Mouse (Mus musculus): ENCODE results near the gene Gm27021. TPM values are rescaled to one million over a fixed set of nuclear protein-coding genes. Genes with fewer than 3 reads are reported as not detected.
A peak's percentile ranks its signal among the peaks of the same experiment; 100 is the strongest.

The Gm27021 gene
- polyA plus RNA-seq, 1 experiment from 2014 or later: 3.9 TPM

GRCm38 (mm10) chr8:120614491-120614890 lies 53.4 kb downstream of the Gm27021 start:
- Histone ChIP-seq H3K27me3 (0 out of 2 replicates have a peak, but pooled peaks cover 6% of the 10 kb centered on the region), H3K9me3 (replicated peaks) (no peaks in the 10 kb centered on the region), H3K9ac (no peak overlapping the region), H3K4me1 (peaks cover 23% of the 10 kb centered on the region), H3K36me3 (ENCODE audit: poor library complexity, severe bottlenecking) (no peaks in the 10 kb centered on the region), H3K4me2 (no peak overlapping the region), H3K27ac (no peak overlapping the region), H3K4me3 (no peak overlapping the region)
- 91% methylated on average over 3 of the region's 3 CpGs for WGBS
- no peak for ATAC-seq

GRCm38 (mm10) chr8:120610824-120611223 lies 57.1 kb downstream of the Gm27021 start:
- H3K27me3 ChIP-seq: 0 out of 2 replicates have a peak, but pooled peaks cover 6% of the 10 kb centered on the region
- 85% methylated on average over 6 of the region's 6 CpGs for WGBS
- ATAC-seq: no peak
- no peak overlapping the region for H3K4me2 ChIP-seq
- H3K9ac ChIP-seq: no peak overlapping the region
- no peaks in the 10 kb centered on the region for H3K4me1 ChIP-seq
- no peak overlapping the region for H3K4me3 ChIP-seq
- H3K36me3 ChIP-seq (ENCODE audit: poor library complexity, severe bottlenecking): no peaks in the 10 kb centered on the region
- no peak overlapping the region for H3K27ac ChIP-seq
- no peaks in the 10 kb centered on the region for H3K9me3 ChIP-seq (replicated peaks)

GRCm38 (mm10) chr8:120607885-120608284 lies 60.0 kb downstream of the Gm27021 start:
- Histone ChIP-seq H3K4me3 (no peak overlapping the region), H3K4me2 (no peak overlapping the region), H3K36me3 (ENCODE audit: poor library complexity, severe bottlenecking) (no peaks in the 10 kb centered on the region), H3K27me3 (no peaks in the 10 kb centered on the region), H3K9ac (no peak overlapping the region), H3K9me3 (replicated peaks) (no peaks in the 10 kb centered on the region), H3K4me1 (peaks cover 2% of the 10 kb centered on the region), H3K27ac (no peak overlapping the region)
- WGBS: 16% methylated on average over 7 of the region's 7 CpGs
- peak; percentile 74 for ATAC-seq

- no peaks in the 10 kb centered on the region for H3K27me3 ChIP-seq
- H3K27ac ChIP-seq: no peak overlapping the region
- H3K36me3 ChIP-seq (ENCODE audit: poor library complexity, severe bottlenecking): no peaks in the 10 kb centered on the region
- 80% methylated on average over 9 of the region's 9 CpGs for WGBS
- peak; percentile 39 for ATAC-seq
- H3K4me1 ChIP-seq: peaks cover 6% of the 10 kb centered on the region
- H3K4me2 ChIP-seq: no peak overlapping the region
- no peak overlapping the region for H3K9ac ChIP-seq
- no peak overlapping the region for H3K4me3 ChIP-seq
- no peaks in the 10 kb centered on the region for H3K9me3 ChIP-seq (replicated peaks)
These were observed 60.4 kb downstream of the Gm27021 start for GRCm38 (mm10) chr8:120607460-120607859.

- Histone ChIP-seq H3K9me3 (replicated peaks) (no peaks in the 10 kb centered on the region), H3K9ac (0 out of 2 replicates have a peak overlapping the region, but pooled peaks have one; percentile 8), H3K27me3 (no peaks in the 10 kb centered on the region), H3K36me3 (ENCODE audit: poor library complexity, severe bottlenecking) (no peaks in the 10 kb centered on the region), H3K27ac (peak overlapping the region; percentile 48; the same call in 1 of the 2 replicates), H3K4me1 (peaks cover 22% of the 10 kb centered on the region), H3K4me2 (no peak overlapping the region), H3K4me3 (no peak overlapping the region)
- 30% methylated on average over 6 of the region's 6 CpGs for WGBS
- ATAC-seq: peak; percentile 41; the same call in 1 of the 2 replicates
These were observed 65.2 kb downstream of the Gm27021 start for GRCm38 (mm10) chr8:120602672-120603071.

GRCm38 (mm10) chr8:120599504-120599903 lies 68.4 kb downstream of the Gm27021 start:
- Histone ChIP-seq H3K36me3 (ENCODE audit: poor library complexity, severe bottlenecking) (no peaks in the 10 kb centered on the region), H3K4me1 (peaks cover 22% of the 10 kb centered on the region), H3K27me3 (no peaks in the 10 kb centered on the region), H3K27ac (peak overlapping the region; percentile 78; the same call in 1 of the 2 replicates), H3K9ac (no peak overlapping the region), H3K4me2 (no peak overlapping the region), H3K9me3 (replicated peaks) (no peaks in the 10 kb centered on the region), H3K4me3 (no peak overlapping the region)
- ATAC-seq: no peak
- 51% methylated on average over 7 of the region's 7 CpGs for WGBS

GRCm38 (mm10) chr8:120598579-120598978 lies 69.3 kb downstream of the Gm27021 start:
- peak overlapping the region; percentile 78 for H3K27ac ChIP-seq

GRCm38 (mm10) chr8:120595963-120596362 lies 71.9 kb downstream of the Gm27021 start:
- no peak overlapping the region for H3K27ac ChIP-seq
- H3K9me3 ChIP-seq (replicated peaks): no peaks in the 10 kb centered on the region
- H3K4me3 ChIP-seq: no peak overlapping the region
- no peaks in the 10 kb centered on the region for H3K36me3 ChIP-seq (ENCODE audit: poor library complexity, severe bottlenecking)
- WGBS: 13% methylated on average over 5 of the region's 5 CpGs
- no peak for ATAC-seq
- H3K9ac ChIP-seq: no peak overlapping the region
- H3K27me3 ChIP-seq: no peaks in the 10 kb centered on the region
- H3K4me1 ChIP-seq: peaks cover 12% of the 10 kb centered on the region
- no peak overlapping the region for H3K4me2 ChIP-seq

More at GRCm38 (mm10) chr8:120598579-120598978, 69.3 kb downstream of the Gm27021 start:
- peaks cover 22% of the 10 kb centered on the region for H3K4me1 ChIP-seq
- no peaks in the 10 kb centered on the region for H3K36me3 ChIP-seq (ENCODE audit: poor library complexity, severe bottlenecking)
- H3K27me3 ChIP-seq: no peaks in the 10 kb centered on the region
- WGBS: 31% methylated on average over 24 of the region's 24 CpGs
- peak; percentile 89 for ATAC-seq
- H3K4me2 ChIP-seq: peak overlapping the region; percentile 5; the same call in 1 of the 2 replicates
- H3K4me3 ChIP-seq: no peak overlapping the region
- H3K9me3 ChIP-seq (replicated peaks): no peaks in the 10 kb centered on the region
- H3K9ac ChIP-seq: no peak overlapping the region

- Histone ChIP-seq H3K9me3 (replicated peaks) (no peaks in the 10 kb centered on the region), H3K4me1 (peaks cover 16% of the 10 kb centered on the region), H3K36me3 (ENCODE audit: poor library complexity, severe bottlenecking) (no peaks in the 10 kb centered on the region), H3K9ac (no peak overlapping the region), H3K4me2 (no peak overlapping the region), H3K27me3 (no peaks in the 10 kb centered on the region), H3K4me3 (no peak overlapping the region), H3K27ac (no peak overlapping the region)
- 89% methylated on average over 5 of the region's 5 CpGs for WGBS
- no peak for ATAC-seq
These were observed 73.3 kb downstream of the Gm27021 start for GRCm38 (mm10) chr8:120594571-120594970.

GRCm38 (mm10) chr8:120591587-120592292 lies 76.1 kb downstream of the Gm27021 start:
- no peak for ATAC-seq
- H3K4me2 ChIP-seq: no peak overlapping the region
- WGBS: 73% methylated on average over 10 of the region's 10 CpGs
- no peak overlapping the region for H3K4me3 ChIP-seq
- H3K9ac ChIP-seq: no peak overlapping the region
- peaks cover 18% of the 10 kb centered on the region for H3K4me1 ChIP-seq
- no peaks in the 10 kb centered on the region; the same call in 1 of the 2 replicates for H3K36me3 ChIP-seq (ENCODE audit: poor library complexity, severe bottlenecking)
- 0 out of 2 replicates have a peak overlapping the region, but pooled peaks have one; percentile 2 for H3K27ac ChIP-seq
- H3K27me3 ChIP-seq: no peaks in the 10 kb centered on the region
- no peaks in the 10 kb centered on the region for H3K9me3 ChIP-seq (replicated peaks)

GRCm38 (mm10) chr8:120589921-120590320 lies 78.0 kb downstream of the Gm27021 start:
- H3K4me3 ChIP-seq: peak overlapping the region; percentile 64
- peaks cover 18% of the 10 kb centered on the region for H3K4me1 ChIP-seq
- H3K9me3 ChIP-seq (replicated peaks): no peaks in the 10 kb centered on the region
- H3K4me2 ChIP-seq: peak overlapping the region; percentile 83
- H3K36me3 ChIP-seq (ENCODE audit: poor library complexity, severe bottlenecking): peaks cover 5% of the 10 kb centered on the region
- no peak for ATAC-seq
- 64% methylated on average over 2 of the region's 2 CpGs for WGBS
- H3K27ac ChIP-seq: no peak overlapping the region
- H3K9ac ChIP-seq: peak overlapping the region; percentile 57
- no peaks in the 10 kb centered on the region for H3K27me3 ChIP-seq

- Histone ChIP-seq H3K4me3 (peak within 1 kb of the TSS; percentile 64), H3K36me3 (ENCODE audit: poor library complexity, severe bottlenecking) (peaks cover 10% of the 10 kb centered on the region)
These were observed 78.7 kb downstream of the Gm27021 start, which contains the start of gene Gins2 for GRCm38 (mm10) chr8:120588908-120589771. Gene Gins2, minus strand, starts transcription at chr8:120589304.

More at GRCm38 (mm10) chr8:120588908-120589771, 78.7 kb downstream of the Gm27021 start, which contains the start of gene Gins2:
- H3K9ac ChIP-seq: peak within 1 kb of the TSS; percentile 67
- H3K4me1 ChIP-seq: peaks cover 18% of the 10 kb centered on the region
- H3K27me3 ChIP-seq: no peaks in the 10 kb centered on the region
- H3K27ac ChIP-seq: no peak within 1 kb of the TSS
- peak; percentile 99 for ATAC-seq
- peak within 1 kb of the TSS; percentile 83 for H3K4me2 ChIP-seq
- under 1% methylated on average over 67 of the region's 67 CpGs for WGBS
- H3K9me3 ChIP-seq (replicated peaks): no peaks in the 10 kb centered on the region
